Mouse (Mus musculus): Measurements from ENCODE around the gene Polr2l. TPM values are rescaled to one million over a fixed set of nuclear protein-coding genes. Genes with fewer than 3 reads are reported as not detected.

The Polr2l gene
- polyA plus RNA-seq, 1 experiment: 29.0 TPM

- DNase-seq: no peak
- H3K4me3 ChIP-seq (replicated peaks; ENCODE audit: extremely low read depth, low read depth, low read length): no peak overlapping the region
- 92% methylated on average over 2 of the region's 2 CpGs for WGBS
- H3K4me1 ChIP-seq (ENCODE audit: control insufficient read depth, insufficient read depth, low read length): no peaks in the 10 kb centered on the region
- TF ChIP-seq CTCF (IDR thresholded peaks at IDR 0.05; ENCODE audit: insufficient read depth, low read length): no peak
Measured at GRCm38 (mm10) chr7:141506278-141506677, 31.3 kb upstream of the Polr2l start.

GRCm38 (mm10) chr7:141502556-141502905, 27.6 kb upstream of the Polr2l start:
- TF ChIP-seq CTCF (IDR thresholded peaks at IDR 0.05; ENCODE audit: insufficient read depth, low read length) (no peak), POLR2A (IDR thresholded peaks at IDR 0.05; ENCODE audit: borderline replicate concordance, extremely low read depth, low read depth, low read length) (no peak)
- WGBS: 95% methylated on average over 5 of the region's 5 CpGs
- Histone ChIP-seq H3K4me3 (replicated peaks; ENCODE audit: extremely low read depth, low read depth, low read length) (no peak overlapping the region), H3K4me1 (ENCODE audit: control insufficient read depth, insufficient read depth, low read length) (no peaks in the 10 kb centered on the region)
- no peak for DNase-seq

GRCm38 (mm10) chr7:141501820-141502555, 27.1 kb upstream of the Polr2l start:
- no peak for DNase-seq
- TF ChIP-seq CTCF (IDR thresholded peaks at IDR 0.05; ENCODE audit: insufficient read depth, low read length) (no peak), POLR2A (IDR thresholded peaks at IDR 0.05; ENCODE audit: borderline replicate concordance, extremely low read depth, low read depth, low read length) (no peak)
- 87% methylated on average over 7 of the region's 7 CpGs for WGBS
- Histone ChIP-seq H3K4me3 (replicated peaks; ENCODE audit: extremely low read depth, low read depth, low read length) (no peak overlapping the region), H3K4me1 (ENCODE audit: control insufficient read depth, insufficient read depth, low read length) (no peaks in the 10 kb centered on the region)

- TF ChIP-seq CTCF (IDR thresholded peaks at IDR 0.05; ENCODE audit: insufficient read depth, low read length): no peak
- TF ChIP-seq POLR2A (IDR thresholded peaks at IDR 0.05; ENCODE audit: borderline replicate concordance, extremely low read depth, low read depth, low read length): no peak
- no peak for DNase-seq
- Histone ChIP-seq H3K4me3 (replicated peaks; ENCODE audit: extremely low read depth, low read depth, low read length) (no peak overlapping the region), H3K4me1 (ENCODE audit: control insufficient read depth, insufficient read depth, low read length) (no peaks in the 10 kb centered on the region)
- 89% methylated on average over 3 of the region's 3 CpGs for WGBS
Measured at GRCm38 (mm10) chr7:141497600-141497999, 22.7 kb upstream of the Polr2l start.

DNA sequence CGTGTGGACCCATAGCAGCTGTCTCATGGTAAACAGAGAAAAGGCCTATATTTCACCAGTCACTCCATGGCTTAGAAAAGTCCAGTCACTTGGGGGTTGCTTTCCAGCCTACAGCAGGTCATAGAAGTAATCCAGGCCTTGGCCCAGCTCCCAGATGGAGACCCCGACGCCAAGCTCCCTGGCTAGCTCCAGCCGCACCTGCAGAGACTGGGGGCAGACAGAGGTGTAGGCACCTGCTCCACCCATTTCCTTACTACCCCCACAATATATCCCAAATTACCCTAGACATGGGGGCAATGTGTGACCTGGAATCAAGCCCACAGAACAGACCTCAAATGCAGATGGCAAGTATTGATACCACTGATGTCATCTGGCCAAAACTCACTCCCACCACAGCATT, 21.0 kb upstream of the Polr2l start:
- no peaks in the 10 kb centered on the region for H3K4me1 ChIP-seq (ENCODE audit: control insufficient read depth, insufficient read depth, low read length)
- TF ChIP-seq POLR2A (IDR thresholded peaks at IDR 0.05; ENCODE audit: borderline replicate concordance, extremely low read depth, low read depth, low read length): no peak
- no peak for TF ChIP-seq CTCF (IDR thresholded peaks at IDR 0.05; ENCODE audit: insufficient read depth, low read length)
- H3K4me3 ChIP-seq (replicated peaks; ENCODE audit: extremely low read depth, low read depth, low read length): no peak overlapping the region
- 82% methylated on average over 4 of the region's 4 CpGs for WGBS
- DNase-seq: no peak

DNA sequence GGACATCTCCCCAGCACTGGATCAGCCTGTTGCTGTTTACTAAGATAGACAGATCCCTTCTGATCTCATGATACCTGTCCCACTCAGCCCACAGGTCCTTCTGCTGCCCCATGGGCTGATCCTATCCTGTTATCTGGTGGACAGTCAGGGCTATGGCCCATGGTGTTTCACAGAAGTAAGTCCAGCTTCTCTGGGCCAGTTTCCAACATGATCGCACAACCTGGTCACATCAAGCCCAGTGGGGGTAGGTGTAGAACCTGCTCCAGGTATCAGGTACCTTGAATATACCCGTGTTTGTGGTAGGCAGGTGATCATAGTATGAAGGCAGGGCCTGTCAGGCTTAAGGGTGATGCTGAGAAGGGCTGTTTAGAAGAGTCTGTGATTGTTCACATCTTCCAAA, 20.4 kb upstream of the Polr2l start:
- TF ChIP-seq CTCF (IDR thresholded peaks at IDR 0.05; ENCODE audit: insufficient read depth, low read length) (no peak), POLR2A (IDR thresholded peaks at IDR 0.05; ENCODE audit: borderline replicate concordance, extremely low read depth, low read depth, low read length) (no peak)
- 88% methylated on average over 2 of the region's 2 CpGs for WGBS
- Histone ChIP-seq H3K4me3 (replicated peaks; ENCODE audit: extremely low read depth, low read depth, low read length) (no peak overlapping the region), H3K4me1 (ENCODE audit: control insufficient read depth, insufficient read depth, low read length) (no peaks in the 10 kb centered on the region)
- DNase-seq: no peak

DNA sequence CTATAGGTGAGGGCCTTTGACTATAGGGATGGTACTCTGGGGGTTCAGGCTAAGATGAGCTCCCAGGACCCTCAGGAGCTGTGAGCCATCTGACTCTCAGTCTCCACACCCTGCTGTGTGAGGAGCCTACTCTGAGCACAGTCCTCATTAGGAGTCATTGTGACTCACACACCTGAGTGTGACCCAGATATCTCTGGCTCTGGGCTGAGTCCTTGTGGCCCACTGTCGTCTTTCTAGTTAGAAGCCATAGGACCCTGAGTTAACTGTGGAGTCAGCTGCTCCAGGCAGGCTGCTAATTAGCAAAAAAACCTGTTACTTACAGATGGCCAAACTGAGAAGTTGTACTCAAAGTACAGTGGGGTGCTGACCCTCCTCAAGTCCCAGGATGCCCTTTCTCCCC, 18.8 kb upstream of the Polr2l start:
- 84% methylated on average over 1 of the region's 1 CpGs for WGBS
- TF ChIP-seq POLR2A (IDR thresholded peaks at IDR 0.05; ENCODE audit: borderline replicate concordance, extremely low read depth, low read depth, low read length) (no peak), CTCF (IDR thresholded peaks at IDR 0.05; ENCODE audit: insufficient read depth, low read length) (no peak)
- Histone ChIP-seq H3K4me1 (ENCODE audit: control insufficient read depth, insufficient read depth, low read length) (no peaks in the 10 kb centered on the region), H3K4me3 (replicated peaks; ENCODE audit: extremely low read depth, low read depth, low read length) (no peak overlapping the region)
- DNase-seq: no peak

DNA sequence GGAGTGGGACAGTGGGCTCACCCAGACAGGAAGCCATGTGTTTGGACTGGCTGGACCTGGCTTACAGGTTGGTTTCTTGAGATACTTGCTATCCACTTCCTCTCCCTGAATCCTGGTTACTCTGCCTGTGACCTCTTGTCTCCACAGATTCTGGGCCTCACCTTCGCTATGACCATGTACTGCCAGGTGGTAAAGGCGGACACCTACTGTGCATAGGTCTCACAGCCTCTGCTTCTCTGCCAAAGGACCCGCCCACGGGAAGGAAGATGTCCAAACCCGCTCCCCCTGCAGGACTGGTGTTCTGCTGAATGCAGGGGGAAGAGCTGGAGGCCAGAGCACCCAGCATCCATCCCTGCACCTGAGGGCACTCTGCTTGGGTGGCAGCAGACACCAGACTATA, 17.8 kb upstream of the Polr2l start:
- Histone ChIP-seq H3K4me1 (ENCODE audit: control insufficient read depth, insufficient read depth, low read length) (no peaks in the 10 kb centered on the region), H3K4me3 (replicated peaks; ENCODE audit: extremely low read depth, low read depth, low read length) (no peak overlapping the region)
- no peak for DNase-seq
- WGBS: 83% methylated on average over 5 of the region's 5 CpGs
- TF ChIP-seq POLR2A (IDR thresholded peaks at IDR 0.05; ENCODE audit: borderline replicate concordance, extremely low read depth, low read depth, low read length): no peak
- TF ChIP-seq CTCF (IDR thresholded peaks at IDR 0.05; ENCODE audit: insufficient read depth, low read length): no peak

- DNase-seq: no peak
- Histone ChIP-seq H3K4me1 (ENCODE audit: control insufficient read depth, insufficient read depth, low read length) (no peaks in the 10 kb centered on the region), H3K4me3 (replicated peaks; ENCODE audit: extremely low read depth, low read depth, low read length) (no peak overlapping the region)
- TF ChIP-seq CTCF (IDR thresholded peaks at IDR 0.05; ENCODE audit: insufficient read depth, low read length): 0 out of 2 replicates have a peak, but pooled peaks have one; percentile 19
- TF ChIP-seq POLR2A (IDR thresholded peaks at IDR 0.05; ENCODE audit: borderline replicate concordance, extremely low read depth, low read depth, low read length): no peak
- 76% methylated on average over 2 of the region's 2 CpGs for WGBS
Measured at GRCm38 (mm10) chr7:141491151-141491550, 16.2 kb upstream of the Polr2l start.

DNA sequence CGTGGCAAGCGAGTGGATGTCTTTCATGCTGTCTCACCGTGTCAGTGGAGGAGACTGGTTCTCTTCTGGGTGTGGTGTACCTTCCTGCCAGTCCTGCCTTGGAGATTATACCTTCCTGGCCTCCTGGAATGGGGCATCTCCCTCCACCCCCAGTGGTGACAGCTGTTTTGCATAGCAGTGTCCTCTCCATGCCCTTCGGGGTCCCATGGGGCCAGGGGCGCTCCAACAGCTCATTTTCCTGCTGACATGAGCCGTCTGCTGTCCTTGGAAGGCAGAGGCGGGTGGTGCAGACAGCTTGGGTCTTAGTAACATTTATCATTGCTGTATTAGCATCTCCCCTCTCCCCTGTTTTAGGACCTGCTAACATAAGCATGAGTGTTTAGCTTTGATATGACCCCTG, 12.2 kb upstream of the Polr2l start:
- no peak for DNase-seq
- no peak for TF ChIP-seq CTCF (IDR thresholded peaks at IDR 0.05; ENCODE audit: insufficient read depth, low read length)
- no peak for TF ChIP-seq POLR2A (IDR thresholded peaks at IDR 0.05; ENCODE audit: borderline replicate concordance, extremely low read depth, low read depth, low read length)
- 80% methylated on average over 7 of the region's 7 CpGs for WGBS

More for the DNA sequence above, 12.2 kb upstream of the Polr2l start:
- no peaks in the 10 kb centered on the region; the same call in 1 of the 2 replicates for H3K4me1 ChIP-seq (ENCODE audit: control insufficient read depth, insufficient read depth, low read length)
- no peak overlapping the region for H3K4me3 ChIP-seq (replicated peaks; ENCODE audit: extremely low read depth, low read depth, low read length)
